Mouse (Mus musculus) inflammation-experienced regulatory T-cells, adult 6 months (primary cell): Measurements from ENCODE around the gene Atf7ip. TPM values are rescaled to one million over a fixed set of nuclear protein-coding genes. Genes with fewer than 3 reads are reported as not detected.

Source experiments
- ATAC-seq: one replicate; pipeline ENCODE4 v1.8.0; 2017
- polyA plus RNA-seq, 3 experiments: library from polyadenylated mRNA; unstranded; fragments of 100-300 nt; shearing (Covaris generic); gene quantifications; one replicate each; pipeline ENCODE4 v1.2.1; 2017

Atf7ip gene
- polyA plus RNA-seq, 3 experiments from 2014 or later, result 79.8 to 94.2 (median 91.2) TPM

DNA sequence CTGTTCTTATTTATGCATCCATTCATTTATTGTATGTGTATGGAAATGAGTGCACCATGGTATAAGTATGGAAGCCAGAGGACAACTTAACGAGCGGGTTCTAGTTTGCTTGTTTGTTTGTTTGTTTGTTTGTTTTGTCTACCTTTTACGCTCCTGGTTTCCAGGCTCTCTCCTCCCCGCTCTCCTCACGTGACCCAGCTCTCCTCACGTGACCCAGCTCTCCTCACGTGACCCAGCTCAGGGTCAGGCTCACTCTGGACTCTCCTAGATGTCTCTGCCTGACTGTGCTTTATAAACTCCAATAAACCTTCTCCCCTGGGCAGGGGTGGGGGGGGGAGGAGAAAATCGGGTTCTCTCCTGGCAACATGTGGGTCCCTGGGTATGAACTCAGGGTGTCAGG is 144.7 kb downstream of the Atf7ip start:
- ATAC-seq, result no peak

GRCm38 (mm10) chr6:136653331-136653730 is 147.4 kb downstream of the Atf7ip start:
- no peak for ATAC-seq

DNA sequence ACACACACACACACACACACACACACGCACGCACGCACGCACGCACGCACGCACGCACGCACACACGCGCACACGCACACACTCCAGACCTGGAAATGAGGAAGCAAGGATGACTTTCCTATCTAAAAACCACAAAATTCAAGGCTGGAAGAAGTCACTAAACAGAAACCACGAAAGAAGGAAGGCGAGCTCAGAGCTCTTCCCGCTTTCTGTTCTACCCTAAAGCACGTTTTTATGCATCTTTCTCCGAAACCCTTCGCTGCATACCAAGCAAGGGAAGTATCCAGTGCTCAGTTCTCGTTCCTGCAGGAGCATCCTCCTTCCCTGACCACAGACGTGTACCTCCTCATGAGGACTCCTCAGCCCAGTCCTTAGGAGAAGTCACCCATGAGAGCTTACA is 148.5 kb downstream of the Atf7ip start:
- ATAC-seq, result no peak

GRCm38 (mm10) chr6:136655786-136656185 is 149.8 kb downstream of the Atf7ip start:
- ATAC-seq, result no peak

GRCm38 (mm10) chr6:136658303-136658702 is 152.3 kb downstream of the Atf7ip start:
- no peak for ATAC-seq

DNA sequence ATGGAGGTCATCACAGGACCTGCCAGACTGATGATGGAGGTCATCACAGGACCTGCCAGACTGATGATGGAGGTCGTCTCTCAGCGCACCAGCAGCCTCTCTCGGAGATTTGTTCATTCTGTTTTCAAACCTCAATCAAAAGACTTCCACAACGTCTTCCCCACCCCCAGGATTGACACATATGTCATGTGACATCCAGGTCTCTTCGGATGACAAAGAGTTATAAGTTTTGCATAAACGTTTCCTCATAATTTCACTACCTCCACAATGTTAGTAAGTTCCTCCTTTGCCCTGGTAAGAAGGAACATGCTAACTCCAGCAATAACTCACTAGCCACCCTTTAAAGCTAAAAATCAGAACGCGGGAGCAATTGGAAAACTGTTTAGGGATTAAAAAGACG is 153.3 kb downstream of the Atf7ip start:
- no peak for ATAC-seq

Other genes with a start within 250 kb of the Atf7ip start
- not detected for gene Gm8994, start 178.6 kb upstream of the Atf7ip start, polyA plus RNA-seq
- gene E330021D16Rik, start 90.6 kb upstream of the Atf7ip start, polyA plus RNA-seq, result under 1 TPM in 2 of 3 experiments, not detected in 1; 0.42 to 0.91 TPM
- gene Plbd1, start 155.8 kb downstream of the Atf7ip start, polyA plus RNA-seq, result 1 to 10 TPM in 1 of 3 experiments, under 1 TPM in 2; 0.48 to 3.6 (median 0.65) TPM